Mouse (Mus musculus): Measurements from ENCODE around the gene Fbxo7.

DNA sequence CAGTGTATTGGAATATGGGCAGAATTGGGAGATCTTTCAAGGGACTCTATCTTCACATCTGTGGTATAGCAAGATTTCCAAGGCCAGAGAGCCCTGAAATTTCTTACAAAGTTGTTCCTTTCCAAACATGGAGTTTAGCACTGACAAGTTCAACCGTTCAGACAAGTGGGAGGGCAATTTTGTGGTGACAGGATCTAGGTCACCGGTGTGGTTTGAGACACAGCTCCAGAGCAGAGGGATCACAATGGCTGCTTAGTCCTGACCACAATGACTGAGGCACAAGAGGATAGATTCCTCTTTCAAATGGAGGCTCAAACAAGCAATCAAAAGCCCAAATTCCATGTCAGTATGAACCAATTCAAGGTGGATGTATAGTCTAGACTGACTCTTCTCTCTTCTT is 10.6 kb upstream of the Fbxo7 start:
- TF ChIP-seq CTCF (IDR thresholded peaks at IDR 0.05; ENCODE audit: borderline replicate concordance, insufficient read depth, low read depth, low read length) (no peak), POLR2A (IDR thresholded peaks at IDR 0.05; ENCODE audit: borderline replicate concordance, insufficient read depth, low read length) (no peak)
